Mouse (Mus musculus) testis, adult 2 months (tissue): ENCODE results near the gene Il1rap.

ENCODE experiments used
- CTCF ChIP-seq: fragments of 200-500 bp; IDR thresholded peaks from 2 replicates; pipeline ENCODE4 v1.5.1; 2012; ENCODE audit warnings: low read depth, mild to moderate bottlenecking, inconsistent platforms, low read length, moderate library complexity; ENCODE audit not compliant: control insufficient read depth, insufficient read depth, insufficient replicate concordance
- POLR2A ChIP-seq: fragments of 200-500 bp; IDR thresholded peaks from 2 replicates; pipeline ENCODE4 v1.6.1; 2012; ENCODE audit warnings: low read depth, mild to moderate bottlenecking, inconsistent platforms, low read length, moderate library complexity; ENCODE audit not compliant: control insufficient read depth

DNA sequence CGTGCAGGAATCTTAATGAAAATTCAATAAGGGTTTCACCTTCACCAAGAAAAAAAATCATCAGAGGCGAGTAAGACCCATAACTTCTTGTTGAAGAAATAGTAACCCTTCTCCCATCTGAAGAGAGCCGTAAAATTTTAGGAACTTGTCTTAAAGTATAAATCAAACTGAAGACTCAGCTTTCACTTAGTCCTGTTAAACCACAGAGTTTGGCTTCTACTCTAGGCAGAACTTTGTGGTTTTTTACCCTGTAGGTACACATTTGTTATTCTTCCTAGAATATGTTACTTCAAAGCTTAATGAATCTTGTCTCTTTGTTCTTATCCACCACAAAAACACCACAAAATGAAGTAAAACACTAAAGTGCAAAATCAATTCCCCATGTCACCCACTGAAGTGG, 29.3 kb upstream of the Il1rap start:
- TF ChIP-seq CTCF (no peak), POLR2A (no peak)
